Mouse (Mus musculus) liver, postnatal 0 days (tissue): ENCODE measurements around the gene Gm42669.

Source experiments
- CTCF ChIP-seq: sonication (generic); IDR thresholded peaks from 2 replicates; pipeline ENCODE4 v1.5.1; 2016; ENCODE audit warnings: antibody characterized with exemption, low read depth
- EP300 ChIP-seq: IDR thresholded peaks from 2 replicates; pipeline ENCODE4 v1.6.1; 2016; ENCODE audit warnings: antibody characterized with exemption, low read depth, mild to moderate bottlenecking

GRCm38 (mm10) chr5:107597301-107598077 lies 90.1 kb downstream of the Gm42669 start, which contains the start of the genes Rpap2 and Glmn:
- TF ChIP-seq CTCF (no peak), EP300 (no peak)
